Mouse (Mus musculus): ENCODE data around the gene Mycs.

The Mycs gene

GRCm38 (mm10) chrX:5469165-5469564, at the start of gene Mycs:
Gene Mycs (minus strand): TSS chrX:5469265.
- no peak for DNase-seq

- DNase-seq, result no peak
These were observed 1.0 kb downstream of the Mycs start for GRCm38 (mm10) chrX:5468022-5468421.

Measured in lung, postnatal 10 days (tissue).